Mouse (Mus musculus) hindbrain, embryonic 13.5 days (tissue): Measurements from ENCODE around the gene Nenf. TPM values are rescaled to one million over a fixed set of nuclear protein-coding genes. Genes with fewer than 3 reads are reported as not detected.
A peak's percentile ranks its signal among the peaks of the same experiment; 100 is the strongest.

Experiments used
- ATAC-seq: fragments of 200-750 bp; cut with Nextera tagmentation; 2 replicates; pipeline ENCODE4 v1.8.0; 2017; ENCODE audit warnings: moderate TSS enrichment; ENCODE audit not compliant: low FRiP score
- H3K27ac ChIP-seq: fragments of 300-500 bp; sonication (generic); 2 replicates; pipeline ENCODE4 v1.5.1; 2015; ENCODE audit warnings: inconsistent platforms, mild to moderate bottlenecking, moderate library complexity
- H3K27me3 ChIP-seq: fragments of 300-500 bp; sonication (generic); 2 replicates; pipeline ENCODE4 v1.6.1; 2015; ENCODE audit warnings: mild to moderate bottlenecking, inconsistent platforms
- H3K36me3 ChIP-seq: fragments of 300-500 bp; sonication (generic); 2 replicates; pipeline ENCODE4 v1.6.1; 2015; ENCODE audit warnings: mild to moderate bottlenecking, inconsistent platforms
- H3K4me1 ChIP-seq: fragments of 300-500 bp; sonication (generic); replicated peaks from 2 replicates; pipeline ENCODE4 v1.6.1; 2015; ENCODE audit warnings: inconsistent platforms
- H3K4me2 ChIP-seq: fragments of 300-500 bp; sonication (generic); 2 replicates; pipeline ENCODE4 v1.6.1; 2015; ENCODE audit warnings: inconsistent platforms, mild to moderate bottlenecking, moderate library complexity
- H3K4me3 ChIP-seq: fragments of 300-500 bp; sonication (generic); 2 replicates; pipeline ENCODE4 v1.5.1; 2015; ENCODE audit warnings: mild to moderate bottlenecking, inconsistent platforms
- H3K9ac ChIP-seq: fragments of 300-500 bp; sonication (generic); 2 replicates; pipeline ENCODE4 v1.6.1; 2015; ENCODE audit warnings: mild to moderate bottlenecking, inconsistent platforms
- H3K9me3 ChIP-seq: fragments of 300-500 bp; sonication (generic); 2 replicates; pipeline ENCODE4 v1.6.1; 2016; ENCODE audit warnings: inconsistent platforms
- WGBS: fragments of 180-500 bp; shearing (Covaris S2); methylation state at CpG from one replicate; pipeline ENCODE4 v1.1.7; 2015; 5-methylcytosine and 5-hydroxymethylcytosine counted together
- polyA plus RNA-seq: library from polyadenylated mRNA; unstranded; fragments of >200 nt; fragmentation: Nextera tagmentation; extraction: Ambion mirVana; gene quantifications from 2 replicates; pipeline ENCODE4 v1.2.1, GENCODE M21; 2015

The Nenf gene
- polyA plus RNA-seq, 1 experiment from 2014 or later, result 109 TPM

DNA sequence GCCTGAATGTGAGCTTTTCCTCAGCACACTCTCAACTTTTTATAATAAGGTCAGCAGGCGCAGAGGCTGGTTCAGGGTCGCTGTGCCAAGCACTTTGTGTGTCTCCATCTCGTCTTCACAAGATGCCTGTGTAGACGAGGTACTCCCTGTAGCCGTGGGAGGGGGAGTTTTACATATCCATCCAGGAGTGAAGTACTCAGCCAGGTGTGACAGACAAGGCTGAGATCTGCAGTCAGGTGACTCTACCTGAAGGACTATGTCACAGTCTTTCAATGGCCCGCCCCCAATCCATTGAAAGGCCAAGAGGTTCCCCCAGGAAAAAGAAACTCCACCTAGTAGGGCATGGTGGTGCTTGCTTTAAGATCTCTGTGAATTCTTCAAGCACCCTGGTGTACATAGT lies 4.8 kb downstream of the Nenf start:
- H3K9me3 ChIP-seq, result no peaks in the 10 kb centered on the region
- H3K27ac ChIP-seq, result no peak overlapping the region
- peak overlapping the region; percentile 63; the same call in 1 of the 2 replicates for H3K9ac ChIP-seq
- peak overlapping the region; percentile 45; the same call in 1 of the 2 replicates for H3K4me3 ChIP-seq
- peak overlapping the region; percentile 51; the same call in 1 of the 2 replicates for H3K4me2 ChIP-seq
- peaks cover 5% of the 10 kb centered on the region for H3K36me3 ChIP-seq
- no peak for ATAC-seq
- H3K27me3 ChIP-seq, result no peaks in the 10 kb centered on the region
- H3K4me1 ChIP-seq, result peaks cover 16% of the 10 kb centered on the region
- 76% methylated on average over 6 of the region's 6 CpGs for WGBS

DNA sequence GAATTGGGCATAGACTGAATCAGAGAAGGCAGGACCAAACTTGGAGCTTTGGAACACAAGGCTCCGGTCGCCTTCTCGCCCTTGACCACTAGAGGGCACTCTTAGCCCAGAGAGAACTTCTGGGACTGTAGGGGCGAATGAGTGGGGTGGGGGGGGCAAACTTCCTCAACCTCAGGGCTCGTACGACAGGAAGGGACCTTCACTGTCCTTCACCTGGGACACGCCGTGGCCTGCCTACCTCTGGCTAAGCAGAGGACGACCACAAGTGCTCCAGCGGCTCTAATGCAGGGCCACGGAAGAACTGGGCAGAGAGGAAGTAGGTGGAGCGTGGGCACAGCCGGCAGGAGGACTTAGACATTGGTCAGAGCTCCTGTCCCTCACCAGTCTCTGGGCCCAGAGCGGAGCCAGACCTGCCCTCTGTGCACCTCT lies 5.5 kb downstream of the Nenf start:
- peak; percentile 78 for ATAC-seq

DNA sequence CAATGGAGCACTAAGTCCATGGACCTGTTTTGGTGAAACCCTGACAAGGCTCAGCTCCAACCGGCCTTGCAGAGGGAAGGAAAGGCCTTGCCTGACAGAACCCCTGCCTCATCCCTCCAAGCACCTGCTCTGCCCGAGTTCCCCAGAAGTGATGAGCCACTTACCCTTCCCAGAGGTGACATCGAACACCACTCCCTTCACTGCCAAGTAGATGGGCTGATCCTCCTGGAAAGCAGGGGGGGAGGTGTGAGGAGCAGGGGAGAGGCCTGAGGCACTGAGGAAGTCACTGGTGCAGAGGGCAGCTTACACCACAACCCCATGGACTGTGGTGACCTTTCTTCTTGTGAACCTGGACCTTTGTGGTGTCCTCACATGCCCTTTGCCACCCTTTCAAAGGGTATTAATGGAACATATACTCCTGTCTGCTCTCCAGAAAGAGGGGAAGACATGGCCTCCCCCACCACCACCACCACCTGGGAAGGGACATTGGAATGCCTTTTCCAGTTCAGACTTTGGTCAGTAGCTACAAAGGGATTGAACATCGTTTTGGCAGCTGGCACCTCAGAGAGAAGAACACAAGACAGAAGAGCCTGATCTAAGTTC lies 6.6 kb downstream of the Nenf start:
- Histone ChIP-seq H3K36me3 (peaks cover 23% of the 10 kb centered on the region), H3K4me1 (peaks cover 8% of the 10 kb centered on the region), H3K4me2 (no peak overlapping the region), H3K4me3 (no peak overlapping the region), H3K27ac (no peak overlapping the region), H3K9me3 (no peaks in the 10 kb centered on the region), H3K27me3 (no peaks in the 10 kb centered on the region), H3K9ac (no peak overlapping the region)
- WGBS, result 74% methylated on average over 4 of the region's 4 CpGs
- ATAC-seq, result no peak

More for the DNA sequence above, 5.5 kb downstream of the Nenf start:
- peaks cover 15% of the 10 kb centered on the region for H3K4me1 ChIP-seq
- H3K36me3 ChIP-seq, result peaks cover 12% of the 10 kb centered on the region
- H3K9me3 ChIP-seq, result no peaks in the 10 kb centered on the region
- H3K27ac ChIP-seq, result no peak overlapping the region
- 2% methylated on average over 14 of the region's 14 CpGs for WGBS
- H3K9ac ChIP-seq, result peak overlapping the region; percentile 63; the same call in 1 of the 2 replicates
- H3K4me3 ChIP-seq, result peak overlapping the region; percentile 45
- H3K27me3 ChIP-seq, result no peaks in the 10 kb centered on the region
- H3K4me2 ChIP-seq, result peak overlapping the region; percentile 51

DNA sequence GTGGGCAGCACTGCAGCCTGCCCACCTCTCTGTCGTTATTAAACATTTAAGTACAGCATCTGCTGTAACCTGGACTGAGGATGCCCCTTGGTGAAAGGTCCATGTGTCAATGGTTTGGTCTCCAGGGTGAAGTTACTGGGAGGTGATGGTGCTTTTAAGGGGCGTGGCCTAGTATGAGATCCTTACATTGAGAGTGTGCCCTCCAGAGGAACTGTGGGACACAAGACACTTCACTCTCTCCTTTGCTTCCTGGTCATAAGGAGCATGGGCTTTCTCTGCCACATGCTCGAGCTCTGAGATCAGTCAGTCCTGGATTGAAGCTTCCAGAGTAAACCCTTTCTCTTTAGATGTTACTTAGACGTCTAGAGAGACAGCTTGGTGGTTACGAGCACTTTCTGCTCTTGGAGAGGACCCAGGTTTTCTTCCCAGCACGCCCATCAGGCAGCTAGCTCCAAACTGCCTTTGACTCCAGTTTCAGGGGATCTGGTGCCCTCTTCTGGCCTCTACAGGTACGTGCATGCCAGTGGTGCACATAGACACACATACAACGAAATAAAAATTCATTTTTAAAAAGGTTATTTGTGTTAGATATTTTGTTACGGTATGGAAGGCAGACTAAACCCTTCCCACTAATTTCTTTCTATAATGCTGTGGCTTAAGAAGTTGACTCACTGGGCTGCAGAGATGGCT lies 10.1 kb downstream of the Nenf start:
- H3K4me2 ChIP-seq, result no peak overlapping the region
- H3K4me1 ChIP-seq, result peaks cover 7% of the 10 kb centered on the region
- H3K27ac ChIP-seq, result no peak overlapping the region
- no peaks in the 10 kb centered on the region for H3K27me3 ChIP-seq
- no peak for ATAC-seq
- no peak overlapping the region for H3K4me3 ChIP-seq
- peaks cover 25% of the 10 kb centered on the region for H3K36me3 ChIP-seq
- no peaks in the 10 kb centered on the region for H3K9me3 ChIP-seq
- no peak overlapping the region for H3K9ac ChIP-seq
- WGBS, result 83% methylated on average over 9 of the region's 9 CpGs

DNA sequence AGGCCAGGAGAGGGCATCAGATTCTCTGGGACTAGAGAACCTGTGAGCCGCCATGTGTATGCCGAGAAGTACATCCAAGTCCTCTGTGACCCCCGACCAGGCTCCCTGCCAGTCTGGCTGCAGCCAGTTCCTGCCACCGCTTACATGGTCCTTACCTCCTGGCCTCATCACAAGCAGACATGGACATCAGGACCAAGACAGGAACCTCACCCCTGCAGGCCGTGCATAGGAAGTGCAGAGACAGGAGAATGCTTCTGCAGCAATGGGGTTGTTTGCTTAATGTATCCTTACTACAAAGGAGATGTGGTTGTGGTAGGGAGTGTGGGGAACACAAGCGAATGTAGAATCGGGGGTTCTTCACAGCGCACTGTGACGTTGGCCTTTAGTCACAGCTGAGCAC lies 11.7 kb downstream of the Nenf start:
- no peaks in the 10 kb centered on the region; the same call in 1 of the 2 replicates for H3K4me1 ChIP-seq
- no peak overlapping the region for H3K4me2 ChIP-seq
- ATAC-seq, result no peak
- no peaks in the 10 kb centered on the region for H3K9me3 ChIP-seq
- H3K4me3 ChIP-seq, result no peak overlapping the region
- no peak overlapping the region for H3K27ac ChIP-seq
- 88% methylated on average over 9 of the region's 9 CpGs for WGBS
- H3K36me3 ChIP-seq, result peaks cover 25% of the 10 kb centered on the region
- H3K9ac ChIP-seq, result no peak overlapping the region
- no peaks in the 10 kb centered on the region for H3K27me3 ChIP-seq

DNA sequence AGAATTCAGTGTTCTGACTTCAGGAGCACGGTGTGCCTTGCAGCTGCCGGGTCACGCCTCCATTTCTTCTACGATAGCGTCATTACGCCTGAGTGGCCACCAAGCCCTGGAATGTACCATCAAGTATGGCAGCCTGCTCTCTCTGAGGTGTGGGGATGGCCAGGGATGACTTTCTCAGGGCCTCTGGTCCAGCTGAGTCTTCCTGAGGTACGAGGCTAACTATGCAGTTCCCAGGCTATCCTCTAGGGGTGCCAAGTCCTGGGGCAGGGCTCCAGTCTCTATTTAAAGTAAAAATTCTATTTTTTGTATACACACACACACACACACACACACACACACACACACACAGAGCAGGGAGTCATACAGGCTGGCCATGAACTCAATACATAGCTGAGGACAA lies 12.4 kb downstream of the Nenf start:
- no peak for ATAC-seq
- no peaks in the 10 kb centered on the region for H3K9me3 ChIP-seq
- no peaks in the 10 kb centered on the region; the same call in 1 of the 2 replicates for H3K4me1 ChIP-seq
- peaks cover 25% of the 10 kb centered on the region for H3K36me3 ChIP-seq
- no peak overlapping the region for H3K9ac ChIP-seq
- H3K27ac ChIP-seq, result no peak overlapping the region
- no peak overlapping the region for H3K4me2 ChIP-seq
- WGBS, result 62% methylated on average over 7 of the region's 7 CpGs
- no peaks in the 10 kb centered on the region for H3K27me3 ChIP-seq
- no peak overlapping the region for H3K4me3 ChIP-seq

DNA sequence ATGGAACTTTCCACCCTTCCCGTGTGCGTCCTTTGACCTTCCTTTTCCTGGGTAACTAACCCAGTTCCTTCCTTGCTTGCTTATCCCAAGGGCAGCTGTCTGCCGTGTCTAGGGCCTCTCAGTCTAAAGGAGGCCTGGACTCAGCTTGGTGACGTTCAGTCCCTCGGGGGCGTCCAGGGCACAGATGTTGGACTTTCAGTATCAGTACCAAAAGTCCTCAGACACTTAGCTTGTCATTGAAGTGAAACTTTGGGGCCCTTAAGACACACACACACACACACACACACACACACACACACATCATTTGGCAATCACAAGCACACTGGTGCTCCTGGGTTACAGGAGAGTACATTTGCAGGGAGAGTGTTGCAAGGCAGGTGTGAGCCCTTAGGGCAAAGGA lies 13.8 kb downstream of the Nenf start:
- no peaks in the 10 kb centered on the region for H3K27me3 ChIP-seq
- H3K9me3 ChIP-seq, result no peaks in the 10 kb centered on the region
- no peaks in the 10 kb centered on the region; the same call in 1 of the 2 replicates for H3K4me1 ChIP-seq
- H3K4me3 ChIP-seq, result no peak overlapping the region
- no peak overlapping the region for H3K4me2 ChIP-seq
- WGBS, result 74% methylated on average over 6 of the region's 6 CpGs
- H3K36me3 ChIP-seq, result peaks cover 24% of the 10 kb centered on the region
- no peak overlapping the region for H3K27ac ChIP-seq
- no peak for ATAC-seq
- no peak overlapping the region for H3K9ac ChIP-seq

DNA sequence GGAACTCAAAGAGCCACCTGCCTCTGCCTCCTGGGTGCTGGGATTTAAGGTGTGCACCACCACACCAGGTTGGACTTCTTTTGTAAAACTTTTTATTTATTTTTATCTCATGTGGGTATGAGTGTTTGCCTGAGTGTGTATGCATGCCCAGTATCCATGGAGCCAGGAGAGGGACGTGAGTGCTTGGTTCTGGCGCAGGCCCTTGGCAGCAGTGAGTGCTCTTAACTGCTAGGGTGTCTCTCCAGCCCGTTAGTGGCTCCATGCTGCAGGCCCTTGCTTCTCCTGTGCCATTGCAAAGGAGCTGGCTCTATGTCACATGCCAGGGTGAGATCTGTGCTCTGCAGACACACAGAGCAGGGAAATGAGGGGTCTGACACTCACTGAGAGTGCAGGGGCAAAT lies 14.3 kb downstream of the Nenf start:
- Histone ChIP-seq H3K36me3 (peaks cover 22% of the 10 kb centered on the region), H3K4me3 (no peak overlapping the region), H3K27me3 (no peaks in the 10 kb centered on the region), H3K9ac (no peak overlapping the region), H3K4me1 (no peaks in the 10 kb centered on the region; the same call in 1 of the 2 replicates), H3K27ac (no peak overlapping the region), H3K9me3 (no peaks in the 10 kb centered on the region), H3K4me2 (no peak overlapping the region)
- 79% methylated on average over 3 of the region's 3 CpGs for WGBS
- ATAC-seq, result no peak

DNA sequence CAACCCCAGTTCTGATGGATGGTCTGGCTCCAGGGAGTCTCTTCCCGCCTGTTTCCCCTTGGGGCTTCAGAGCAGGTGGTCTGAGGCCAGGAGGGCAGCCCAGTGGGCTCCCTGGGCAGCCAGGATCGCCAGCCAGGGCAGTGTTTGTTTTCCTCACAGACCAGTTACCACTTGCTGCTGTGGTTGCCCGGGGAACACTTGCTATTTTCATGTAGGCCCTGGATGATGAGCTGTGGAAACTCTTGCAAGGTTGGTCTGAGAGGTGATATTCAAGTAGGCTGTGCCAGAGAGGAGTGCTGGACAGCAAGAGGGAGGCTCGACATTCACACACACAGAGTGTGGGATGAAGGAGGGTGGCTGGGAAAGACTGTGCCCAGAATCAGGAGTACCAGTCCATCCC lies 16.1 kb downstream of the Nenf start:
- no peak overlapping the region for H3K9ac ChIP-seq
- H3K4me3 ChIP-seq, result no peak overlapping the region
- ATAC-seq, result no peak
- no peak overlapping the region for H3K4me2 ChIP-seq
- H3K9me3 ChIP-seq, result no peaks in the 10 kb centered on the region
- 32% methylated on average over 4 of the region's 4 CpGs for WGBS
- peaks cover 8% of the 10 kb centered on the region for H3K36me3 ChIP-seq
- no peaks in the 10 kb centered on the region; the same call in 1 of the 2 replicates for H3K4me1 ChIP-seq
- no peaks in the 10 kb centered on the region for H3K27me3 ChIP-seq
- H3K27ac ChIP-seq, result no peak overlapping the region

DNA sequence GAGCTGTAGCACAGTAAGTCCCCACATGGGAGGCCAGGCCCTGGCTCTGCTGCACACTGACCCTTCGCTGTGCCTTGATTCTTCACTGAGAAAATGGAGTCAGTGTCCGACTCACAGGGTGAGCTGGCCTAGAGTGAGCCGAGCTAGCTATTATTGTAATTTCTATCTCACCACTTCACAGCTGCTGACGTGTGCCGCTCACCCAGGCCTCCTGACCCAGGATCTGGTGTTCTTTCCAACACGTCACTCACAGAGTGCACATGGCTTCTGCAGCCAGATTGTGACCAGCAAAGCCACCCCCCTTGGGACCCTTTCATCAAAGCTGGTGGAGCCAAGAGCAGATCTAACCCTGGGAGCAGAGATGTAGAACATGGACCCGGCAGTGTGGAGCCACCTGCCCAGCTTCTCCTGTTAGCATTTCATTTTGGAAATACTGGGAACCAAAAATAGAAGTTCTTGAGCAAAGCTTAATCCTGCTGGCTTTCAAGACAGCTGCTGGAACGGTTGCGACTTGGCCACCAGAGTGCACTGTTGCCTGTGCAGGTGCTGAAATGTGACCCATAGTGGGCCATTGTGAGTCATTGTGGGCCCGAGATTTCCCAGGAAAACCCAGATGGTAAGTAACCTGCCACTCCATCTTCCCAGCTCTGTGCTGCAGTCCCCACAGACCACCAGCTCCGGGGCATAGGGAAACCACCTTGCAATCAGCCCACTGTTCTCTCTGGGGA lies 18.6 kb downstream of the Nenf start:
- H3K4me2 ChIP-seq, result no peak overlapping the region
- no peak overlapping the region for H3K4me3 ChIP-seq
- WGBS, result 58% methylated on average over 11 of the region's 11 CpGs
- no peak overlapping the region for H3K27ac ChIP-seq
- H3K9me3 ChIP-seq, result no peaks in the 10 kb centered on the region
- no peaks in the 10 kb centered on the region for H3K27me3 ChIP-seq
- H3K4me1 ChIP-seq, result no peaks in the 10 kb centered on the region; the same call in 1 of the 2 replicates
- H3K36me3 ChIP-seq, result no peaks in the 10 kb centered on the region
- H3K9ac ChIP-seq, result no peak overlapping the region
- ATAC-seq, result no peak

DNA sequence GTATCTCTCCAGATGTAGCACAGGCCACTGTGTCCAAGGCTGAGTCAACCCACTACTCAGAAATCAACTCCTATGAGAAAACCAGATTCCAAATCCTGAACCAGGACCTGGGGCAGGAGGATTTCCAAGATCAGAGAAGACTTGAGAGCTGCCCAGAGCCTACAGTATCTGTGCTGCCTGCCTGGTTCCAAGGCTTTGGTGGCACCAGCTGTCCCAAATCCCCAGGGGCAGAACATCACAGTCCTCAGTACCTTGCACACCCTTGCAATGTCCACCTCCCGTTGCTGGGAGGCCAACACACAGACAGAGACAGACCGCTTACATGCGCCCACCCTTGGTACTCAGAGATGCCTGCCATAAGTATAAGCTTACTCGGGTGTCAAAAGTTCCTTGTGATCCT lies 19.7 kb downstream of the Nenf start:
- 93% methylated on average over 4 of the region's 4 CpGs for WGBS

DNA sequence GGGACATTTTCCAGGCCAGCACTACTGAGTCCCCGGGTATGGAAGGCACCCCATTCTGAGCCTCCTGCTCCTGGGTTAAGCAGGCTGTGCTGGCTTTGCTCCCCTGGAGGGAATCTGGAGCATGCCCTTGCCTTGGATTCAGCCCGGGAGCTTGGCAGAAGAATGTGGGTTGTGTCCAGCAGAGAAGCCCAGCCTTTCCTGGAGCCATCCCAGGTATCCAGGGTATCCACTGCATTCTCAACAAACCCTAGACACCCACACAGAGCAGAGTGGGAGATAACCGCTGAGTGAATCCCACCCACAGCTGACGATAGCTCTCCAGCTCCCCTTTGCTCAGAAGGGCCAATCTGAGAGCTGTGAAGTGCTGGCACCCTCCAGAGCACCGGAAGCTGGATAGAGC lies 21.5 kb downstream of the Nenf start:
- WGBS, result 72% methylated on average over 5 of the region's 5 CpGs
- no peak for ATAC-seq
- H3K27ac ChIP-seq, result no peak overlapping the region
- H3K9me3 ChIP-seq, result no peaks in the 10 kb centered on the region
- no peak overlapping the region for H3K4me2 ChIP-seq
- no peaks in the 10 kb centered on the region for H3K27me3 ChIP-seq
- no peaks in the 10 kb centered on the region for H3K4me1 ChIP-seq
- no peak overlapping the region for H3K4me3 ChIP-seq
- no peak overlapping the region for H3K9ac ChIP-seq
- no peaks in the 10 kb centered on the region for H3K36me3 ChIP-seq

More for the DNA sequence above, 19.7 kb downstream of the Nenf start:
- Histone ChIP-seq H3K27ac (no peak overlapping the region), H3K4me3 (no peak overlapping the region), H3K9ac (no peak overlapping the region), H3K36me3 (no peaks in the 10 kb centered on the region), H3K4me2 (no peak overlapping the region), H3K4me1 (no peaks in the 10 kb centered on the region; the same call in 1 of the 2 replicates), H3K9me3 (no peaks in the 10 kb centered on the region), H3K27me3 (no peaks in the 10 kb centered on the region)
- ATAC-seq, result no peak
